Mouse (Mus musculus): ENCODE measurements around the gene Fsd2. TPM values are rescaled to one million over a fixed set of nuclear protein-coding genes. Genes with fewer than 3 reads are reported as not detected.
A peak's percentile ranks its signal among the peaks of the same experiment; 100 is the strongest.

The Fsd2 gene
- polyA plus RNA-seq, 1 experiment from 2014 or later, result 0.29 TPM

DNA sequence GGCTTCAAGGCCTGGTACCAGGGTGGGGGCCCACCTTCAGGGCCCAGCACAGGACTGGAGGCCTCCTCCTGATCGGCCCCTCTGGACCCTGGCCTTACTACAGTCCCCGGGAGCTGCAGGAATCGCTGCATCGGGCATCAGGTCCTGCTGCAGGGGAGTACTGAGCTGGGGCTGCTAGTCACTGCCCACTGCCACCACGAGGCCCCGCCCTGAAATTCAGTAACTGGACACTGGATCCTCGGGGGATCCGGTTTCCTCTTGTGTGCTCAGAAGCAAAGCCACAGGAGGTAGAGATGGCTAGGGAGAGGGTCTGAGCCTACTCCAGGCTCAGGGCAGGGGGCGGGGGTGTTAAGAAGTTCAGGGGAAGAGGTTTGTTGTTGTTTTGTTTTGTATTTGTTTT is 77.1 kb downstream of the Fsd2 start:
- Histone ChIP-seq H3K4me3 (ENCODE audit: low read depth, low read length) (no peak overlapping the region), H3K9me3 (ENCODE audit: control insufficient read depth, low read length) (no peaks in the 10 kb centered on the region), H3K27me3 (ENCODE audit: control insufficient read depth, insufficient read depth, low read length) (no peaks in the 10 kb centered on the region), H3K27ac (ENCODE audit: low read depth, low read length) (no peak overlapping the region), H3K36me3 (ENCODE audit: control insufficient read depth, insufficient read depth, low read length) (no peaks in the 10 kb centered on the region), H3K4me1 (replicated peaks; ENCODE audit: control insufficient read depth, insufficient read depth, low read length) (peaks cover 5% of the 10 kb centered on the region), H3K9ac (ENCODE audit: low read depth, low read length) (0 out of 2 replicates have a peak overlapping the region, but pooled peaks have one; percentile 23), H3K4me2 (replicated peaks; ENCODE audit: low read depth, low read length) (no peak overlapping the region)
- DNase-seq (ENCODE audit: low spot score), result no peak
- no peak for ATAC-seq (ENCODE audit: low FRiP score)
- WGBS, result 9% methylated on average over 9 of the region's 9 CpGs

MicroRNAs encoded within 50 kb of the gene (microRNA counts, 519-probe panel; counts per million panel counts)
- microRNA mmu-miR-1839-3p, result not detected
- microRNA mmu-miR-1839-5p, result 3,566 counts per million, percentile 25 among the panel's probes with 10 or more counts

Other genes with a start within 250 kb of the Fsd2 start
- gene Rps17, start 221.7 kb downstream of the Fsd2 start, polyA plus RNA-seq (2014; fragmentation: Nextera tagmentation; extraction: Ambion mirVana), result 1,086 and 1,110 TPM in 2 replicates
- 1.2 and 1.3 TPM in 2 replicates for gene Cpeb1, start 111.5 kb downstream of the Fsd2 start, polyA plus RNA-seq (2014; fragmentation: Nextera tagmentation; extraction: Ambion mirVana)
- 38.7 and 46.7 TPM in 2 replicates for gene Ap3b2, start 73.0 kb downstream of the Fsd2 start, polyA plus RNA-seq (2014; fragmentation: Nextera tagmentation; extraction: Ambion mirVana)
- not detected in 2 replicates for gene BC048679, start 68.7 kb downstream of the Fsd2 start, polyA plus RNA-seq (2014; fragmentation: Nextera tagmentation; extraction: Ambion mirVana)
- gene Whamm, start 4.3 kb upstream of the Fsd2 start, polyA plus RNA-seq (2014; fragmentation: Nextera tagmentation; extraction: Ambion mirVana), result 7.5 and 9.0 TPM in 2 replicates
- gene Homer2, start 140.6 kb upstream of the Fsd2 start, polyA plus RNA-seq (2014; fragmentation: Nextera tagmentation; extraction: Ambion mirVana), result 22.2 and 24.4 TPM in 2 replicates
- gene Ramac, start 196.0 kb upstream of the Fsd2 start, polyA plus RNA-seq (2014; fragmentation: Nextera tagmentation; extraction: Ambion mirVana), result 130 and 132 TPM in 2 replicates
- 43.6 and 49.1 TPM in 2 replicates for gene 3110040N11Rik, start 222.5 kb upstream of the Fsd2 start, polyA plus RNA-seq (2014; fragmentation: Nextera tagmentation; extraction: Ambion mirVana)